Mouse (Mus musculus) stomach, postnatal 0 days (tissue): ENCODE data around the gene Klb. TPM values are rescaled to one million over a fixed set of nuclear protein-coding genes. Genes with fewer than 3 reads are reported as not detected.

Experiments
- ATAC-seq: fragments of 200-750 bp; cut with Nextera tagmentation; 2 replicates; pipeline ENCODE4 v1.8.0; 2017; ENCODE audit not compliant: low FRiP score, low TSS enrichment
- DNase-seq: peaks from one replicate; pipeline ENCODE4 v3.0.0-alpha.2; 2016; ENCODE audit warnings: low spot score
- H3K27ac ChIP-seq: fragments of 300-500 bp; sonication (generic); replicated peaks from 2 replicates; pipeline ENCODE4 v1.5.1; 2014; ENCODE audit warnings: mild to moderate bottlenecking, control low read depth
- H3K27me3 ChIP-seq: fragments of 300-500 bp; sonication (generic); 2 replicates; pipeline ENCODE4 v1.6.1; 2014; ENCODE audit warnings: low read length; ENCODE audit not compliant: control insufficient read depth, insufficient read depth
- H3K36me3 ChIP-seq: fragments of 300-500 bp; sonication (generic); 2 replicates; pipeline ENCODE4 v1.6.1; 2014; ENCODE audit warnings: low read length, mixed read lengths; ENCODE audit not compliant: control insufficient read depth, insufficient read depth
- H3K4me1 ChIP-seq: fragments of 300-500 bp; sonication (generic); replicated peaks from 2 replicates; pipeline ENCODE4 v1.6.1; 2014; ENCODE audit warnings: antibody characterized with exemption; ENCODE audit not compliant: control insufficient read depth, insufficient read depth
- H3K4me2 ChIP-seq: fragments of 300-500 bp; sonication (generic); replicated peaks from 2 replicates; pipeline ENCODE4 v1.6.1; 2014; ENCODE audit warnings: low read depth, mild to moderate bottlenecking, control low read depth, moderate library complexity
- H3K4me3 ChIP-seq: fragments of 300-500 bp; sonication (generic); 2 replicates; pipeline ENCODE4 v1.5.1; 2014; ENCODE audit warnings: low read depth, low read length, control low read depth
- H3K9ac ChIP-seq: fragments of 300-500 bp; sonication (generic); 2 replicates; pipeline ENCODE4 v1.6.1; 2014; ENCODE audit warnings: mild to moderate bottlenecking, low read length, control low read depth, mixed read lengths
- H3K9me3 ChIP-seq: fragments of 300-500 bp; sonication (generic); 2 replicates; pipeline ENCODE4 v1.6.1; 2016; ENCODE audit warnings: low read length; ENCODE audit not compliant: control insufficient read depth
- CTCF ChIP-seq: IDR thresholded peaks from 2 replicates; pipeline ENCODE4 v1.5.1; 2016; ENCODE audit warnings: antibody characterized with exemption, low read depth, mild to moderate bottlenecking, moderate library complexity
- EP300 ChIP-seq: optimal IDR thresholded peaks from 2 replicates; pipeline ENCODE3; 2016; ENCODE audit warnings: antibody characterized with exemption
- WGBS: fragments of 180-500 bp; shearing (Covaris S2); extraction: QIAGEN DNeasy Blood & Tissue Kit; methylation state at CpG from one replicate; pipeline ENCODE4 v1.1.7; 2014; 5-methylcytosine and 5-hydroxymethylcytosine counted together
- polyA plus RNA-seq: library from polyadenylated mRNA; unstranded; fragments of >200 nt; fragmentation: Nextera tagmentation; extraction: Ambion mirVana; gene quantifications from 2 replicates; pipeline ENCODE4 v1.2.1, GENCODE M21; 2015

The Klb gene
- polyA plus RNA-seq, 1 experiment from 2014 or later: 0.24 TPM

DNA sequence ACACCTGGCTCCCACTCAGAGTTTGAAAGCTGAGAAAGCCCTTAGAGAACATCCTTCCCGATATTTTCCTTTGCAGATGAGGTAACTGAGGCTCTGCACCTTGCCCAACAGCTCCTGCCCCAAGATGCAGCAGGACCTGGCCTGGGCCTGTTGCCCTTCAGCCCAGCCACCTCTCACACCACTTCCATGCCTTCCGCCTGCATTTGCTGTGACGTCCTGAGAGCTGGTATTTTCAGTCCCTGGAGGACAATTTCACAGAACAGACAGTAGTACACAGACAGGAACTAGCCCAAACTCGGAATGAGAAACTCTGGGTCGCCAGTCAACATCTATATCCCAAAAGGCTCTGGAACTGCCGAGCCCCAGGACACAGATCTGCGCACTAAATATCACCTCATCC is 26.6 kb downstream of the Klb start:
- Histone ChIP-seq H3K4me1 (no peaks in the 10 kb centered on the region), H3K27me3 (no peaks in the 10 kb centered on the region), H3K4me3 (no peak overlapping the region), H3K9ac (no peak overlapping the region), H3K36me3 (no peaks in the 10 kb centered on the region), H3K27ac (no peak overlapping the region), H3K4me2 (no peak overlapping the region), H3K9me3 (no peaks in the 10 kb centered on the region)
- DNase-seq: no peak
- ATAC-seq: no peak
- no peak for TF ChIP-seq EP300
- no peak for TF ChIP-seq CTCF
- 81% methylated on average over 7 of the region's 7 CpGs for WGBS

DNA sequence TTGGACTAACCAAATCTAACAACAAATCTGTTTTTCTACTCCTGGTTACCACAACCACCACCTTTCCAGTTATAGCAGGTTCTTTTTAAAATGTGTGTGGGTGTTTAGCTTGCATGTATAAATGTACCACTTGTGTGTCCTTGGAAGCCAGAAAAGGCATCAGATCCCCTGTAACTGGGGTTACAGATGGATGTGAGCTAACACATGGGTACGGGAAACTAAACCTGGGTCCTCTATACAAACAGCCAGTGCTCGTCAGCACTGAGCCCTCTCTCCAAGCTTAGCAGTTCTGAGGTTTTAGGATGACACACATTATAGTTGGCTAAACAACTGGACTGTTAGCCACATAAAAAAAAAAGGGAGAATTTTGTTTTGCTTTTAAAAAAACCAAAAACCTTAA is 37.6 kb downstream of the Klb start:
- TF ChIP-seq CTCF (no peak), EP300 (no peak)
- DNase-seq (no peak), ATAC-seq (no peak)
- no peak overlapping the region for H3K4me2 ChIP-seq
- no peak overlapping the region for H3K4me3 ChIP-seq
- 64% methylated on average over 2 of the region's 2 CpGs for WGBS
- H3K36me3 ChIP-seq: peaks cover 7% of the 10 kb centered on the region
- no peaks in the 10 kb centered on the region for H3K4me1 ChIP-seq
- no peaks in the 10 kb centered on the region for H3K9me3 ChIP-seq
- no peaks in the 10 kb centered on the region for H3K27me3 ChIP-seq
- no peak overlapping the region for H3K27ac ChIP-seq
- no peak overlapping the region for H3K9ac ChIP-seq

DNA sequence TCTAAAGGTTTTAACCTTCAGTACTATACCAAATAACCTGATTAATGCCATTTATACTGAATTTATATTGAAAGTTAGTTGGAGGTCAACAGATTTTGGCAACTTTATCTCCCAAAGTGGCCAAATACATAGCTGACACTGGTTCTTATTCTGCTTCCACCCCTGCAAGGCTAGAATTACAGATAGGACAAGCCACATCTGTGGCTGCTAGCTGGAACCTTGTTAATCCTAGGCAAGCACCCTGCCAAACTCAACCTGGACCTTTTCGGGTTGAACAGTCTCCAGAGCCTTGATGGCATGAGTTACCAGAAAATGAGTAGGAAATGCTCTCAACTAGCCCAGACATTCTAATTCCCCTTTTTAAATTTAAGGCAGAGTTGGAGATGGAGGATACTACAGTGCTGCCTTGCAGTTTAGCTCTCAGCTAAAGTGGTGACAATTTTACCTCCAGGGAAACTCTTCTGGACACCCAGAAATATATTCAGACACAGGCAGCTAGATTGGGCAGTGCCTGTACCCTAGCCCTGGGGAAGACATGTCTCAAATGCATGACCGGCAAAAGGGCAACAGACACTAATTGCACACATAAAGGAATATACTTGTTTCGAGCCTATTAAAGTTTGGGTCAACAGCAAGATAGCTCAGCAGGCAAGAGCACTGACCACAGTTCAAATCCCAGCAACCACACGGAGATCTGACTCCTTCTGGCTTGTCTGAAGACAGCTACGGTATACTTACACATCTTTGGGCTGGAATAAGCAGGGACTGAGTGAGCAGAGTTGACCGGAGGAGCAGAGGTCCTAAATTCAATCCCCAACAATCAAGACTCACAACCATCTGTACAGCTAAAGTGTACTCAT is 39.1 kb downstream of the Klb start:
- peaks cover 7% of the 10 kb centered on the region for H3K36me3 ChIP-seq
- H3K9ac ChIP-seq: no peak overlapping the region
- no peaks in the 10 kb centered on the region for H3K9me3 ChIP-seq
- no peaks in the 10 kb centered on the region for H3K4me1 ChIP-seq
- WGBS: 74% methylated on average over 6 of the region's 6 CpGs
- H3K27me3 ChIP-seq: no peaks in the 10 kb centered on the region
- ATAC-seq (no peak), DNase-seq (no peak)
- H3K4me3 ChIP-seq: no peak overlapping the region
- H3K27ac ChIP-seq: no peak overlapping the region
- no peak for TF ChIP-seq CTCF
- H3K4me2 ChIP-seq: no peak overlapping the region

- H3K27me3 ChIP-seq: no peaks in the 10 kb centered on the region
- ATAC-seq: peak; percentile 97
- peak within 1 kb of the TSS; percentile 73 for H3K4me2 ChIP-seq
- no peaks in the 10 kb centered on the region for H3K9me3 ChIP-seq
- peak within 1 kb of the TSS; percentile 97 for H3K27ac ChIP-seq
- no peaks in the 10 kb centered on the region for H3K4me1 ChIP-seq
- DNase-seq: peak; percentile 98
- WGBS: under 1% methylated on average over 83 of the region's 83 CpGs
- H3K9ac ChIP-seq: peak within 1 kb of the TSS; percentile 98
- peak within 1 kb of the TSS; percentile 98 for H3K4me3 ChIP-seq
- H3K36me3 ChIP-seq: peaks cover 7% of the 10 kb centered on the region
- TF ChIP-seq EP300: no peak
- TF ChIP-seq CTCF: no peak
Observed at GRCm38 (mm10) chr5:65390648-65391644, 42.8 kb downstream of the Klb start, which contains the start of the genes Rpl9 and Lias. Gene Rpl9, minus strand, starts transcription at chr5:65391444. Gene Lias, plus strand, starts transcription at chr5:65391497.

- H3K36me3 ChIP-seq: peaks cover 11% of the 10 kb centered on the region
- peak overlapping the region; percentile 98 for H3K4me3 ChIP-seq
- DNase-seq: peak; percentile 27
- peak; percentile 41; the same call in 1 of the 2 replicates for ATAC-seq
- peak overlapping the region; percentile 70 for H3K4me2 ChIP-seq
- 1% methylated on average over 12 of the region's 12 CpGs for WGBS
- H3K4me1 ChIP-seq: no peaks in the 10 kb centered on the region
- H3K27ac ChIP-seq: peak overlapping the region; percentile 75; the same call in 1 of the 2 replicates
- H3K27me3 ChIP-seq: no peaks in the 10 kb centered on the region
- no peaks in the 10 kb centered on the region for H3K9me3 ChIP-seq
- TF ChIP-seq EP300: no peak
- TF ChIP-seq CTCF: no peak
- peak overlapping the region; percentile 78 for H3K9ac ChIP-seq
Observed at GRCm38 (mm10) chr5:65391753-65392152, 43.6 kb downstream of the Klb start.
